Mouse (Mus musculus): ENCODE data around the gene Traf7. TPM values are rescaled to one million over a fixed set of nuclear protein-coding genes. Genes with fewer than 3 reads are reported as not detected.
A peak's percentile ranks its signal among the peaks of the same experiment; 100 is the strongest.

Traf7 gene
- polyA plus RNA-seq, 1 experiment from 2014 or later: 81.0 TPM

- Histone ChIP-seq H3K27me3 (replicated peaks; ENCODE audit: control insufficient read depth, insufficient read depth, low read length) (no peaks in the 10 kb centered on the region; the same call in 1 of the 2 replicates), H3K36me3 (ENCODE audit: control insufficient read depth, insufficient read depth, low read length) (peaks cover 9% of the 10 kb centered on the region), H3K9ac (ENCODE audit: low read depth, low read length) (0 out of 2 replicates have a peak overlapping the region, but pooled peaks have one; percentile 3), H3K9me3 (ENCODE audit: control insufficient read depth, low read length) (no peaks in the 10 kb centered on the region), H3K27ac (ENCODE audit: low read depth, low read length) (peak overlapping the region; percentile 16; the same call in 1 of the 2 replicates), H3K4me3 (ENCODE audit: low read depth, low read length) (no peak overlapping the region), H3K4me2 (peak overlapping the region; percentile 87), H3K4me1 (replicated peaks; ENCODE audit: control insufficient read depth, insufficient read depth, low read length) (peaks cover 14% of the 10 kb centered on the region)
- DNase-seq (ENCODE audit: low spot score) (no peak), ATAC-seq (replicated peaks; ENCODE audit: low FRiP score) (no peak)
- 54% methylated on average over 3 of the region's 3 CpGs for WGBS
Observed at GRCm38 (mm10) chr17:24480201-24480826, 47.4 kb downstream of the Traf7 start.

- WGBS: 28% methylated on average over 1 of the region's 1 CpGs
- Histone ChIP-seq H3K9ac (ENCODE audit: low read depth, low read length) (peak overlapping the region; percentile 39), H3K27me3 (replicated peaks; ENCODE audit: control insufficient read depth, insufficient read depth, low read length) (no peaks in the 10 kb centered on the region), H3K4me3 (ENCODE audit: low read depth, low read length) (peak overlapping the region; percentile 84), H3K4me1 (replicated peaks; ENCODE audit: control insufficient read depth, insufficient read depth, low read length) (peaks cover 13% of the 10 kb centered on the region), H3K4me2 (peak overlapping the region; percentile 87), H3K27ac (ENCODE audit: low read depth, low read length) (peak overlapping the region; percentile 64; the same call in 1 of the 2 replicates), H3K9me3 (ENCODE audit: control insufficient read depth, low read length) (no peaks in the 10 kb centered on the region), H3K36me3 (ENCODE audit: control insufficient read depth, insufficient read depth, low read length) (peaks cover 13% of the 10 kb centered on the region)
- DNase-seq (ENCODE audit: low spot score) (no peak), ATAC-seq (replicated peaks; ENCODE audit: low FRiP score) (no peak)
Observed at GRCm38 (mm10) chr17:24479431-24479830, 48.3 kb downstream of the Traf7 start.

- WGBS: under 1% methylated on average over 48 of the region's 48 CpGs
- H3K4me2 ChIP-seq: peak within 1 kb of the TSS; percentile 87
- H3K9ac ChIP-seq (ENCODE audit: low read depth, low read length): peak within 1 kb of the TSS; percentile 92
- ATAC-seq (replicated peaks; ENCODE audit: low FRiP score): peak; percentile 93
- no peaks in the 10 kb centered on the region for H3K27me3 ChIP-seq (replicated peaks; ENCODE audit: control insufficient read depth, insufficient read depth, low read length)
- peak within 1 kb of the TSS; percentile 90 for H3K27ac ChIP-seq (ENCODE audit: low read depth, low read length)
- peaks cover 13% of the 10 kb centered on the region for H3K4me1 ChIP-seq (replicated peaks; ENCODE audit: control insufficient read depth, insufficient read depth, low read length)
- DNase-seq (ENCODE audit: low spot score): peak; percentile 97
- peak within 1 kb of the TSS; percentile 84 for H3K4me3 ChIP-seq (ENCODE audit: low read depth, low read length)
- H3K9me3 ChIP-seq (ENCODE audit: control insufficient read depth, low read length): no peaks in the 10 kb centered on the region
- peaks cover 14% of the 10 kb centered on the region for H3K36me3 ChIP-seq (ENCODE audit: control insufficient read depth, insufficient read depth, low read length)
Observed at GRCm38 (mm10) chr17:24478663-24479380, 48.9 kb downstream of the Traf7 start, which contains the start of gene Mlst8. Gene Mlst8 (minus strand): TSS chr17:24479078.

GRCm38 (mm10) chr17:24477985-24478600 lies 49.6 kb downstream of the Traf7 start:
- Histone ChIP-seq H3K4me3 (ENCODE audit: low read depth, low read length) (peak overlapping the region; percentile 84), H3K4me1 (replicated peaks; ENCODE audit: control insufficient read depth, insufficient read depth, low read length) (peaks cover 14% of the 10 kb centered on the region), H3K27me3 (replicated peaks; ENCODE audit: control insufficient read depth, insufficient read depth, low read length) (no peaks in the 10 kb centered on the region), H3K9ac (ENCODE audit: low read depth, low read length) (peak overlapping the region; percentile 92), H3K27ac (ENCODE audit: low read depth, low read length) (peak overlapping the region; percentile 90; the same call in 1 of the 2 replicates), H3K4me2 (peak overlapping the region; percentile 87), H3K9me3 (ENCODE audit: control insufficient read depth, low read length) (no peaks in the 10 kb centered on the region), H3K36me3 (ENCODE audit: control insufficient read depth, insufficient read depth, low read length) (peaks cover 17% of the 10 kb centered on the region)
- no peak for DNase-seq (ENCODE audit: low spot score)
- no peak for ATAC-seq (replicated peaks; ENCODE audit: low FRiP score)
- WGBS: 54% methylated on average over 11 of the region's 11 CpGs

GRCm38 (mm10) chr17:24477053-24477984 lies 50.4 kb downstream of the Traf7 start:
- Histone ChIP-seq H3K9ac (ENCODE audit: low read depth, low read length) (peak overlapping the region; percentile 92), H3K4me1 (replicated peaks; ENCODE audit: control insufficient read depth, insufficient read depth, low read length) (peaks cover 21% of the 10 kb centered on the region), H3K9me3 (ENCODE audit: control insufficient read depth, low read length) (no peaks in the 10 kb centered on the region), H3K4me3 (ENCODE audit: low read depth, low read length) (peak overlapping the region; percentile 84), H3K36me3 (ENCODE audit: control insufficient read depth, insufficient read depth, low read length) (peaks cover 20% of the 10 kb centered on the region), H3K27me3 (replicated peaks; ENCODE audit: control insufficient read depth, insufficient read depth, low read length) (no peaks in the 10 kb centered on the region), H3K27ac (ENCODE audit: low read depth, low read length) (no peak overlapping the region), H3K4me2 (peak overlapping the region; percentile 87)
- WGBS: 91% methylated on average over 20 of the region's 20 CpGs
- DNase-seq (ENCODE audit: low spot score): no peak
- no peak for ATAC-seq (replicated peaks; ENCODE audit: low FRiP score)

GRCm38 (mm10) chr17:24476022-24476776 lies 51.5 kb downstream of the Traf7 start:
- no peaks in the 10 kb centered on the region for H3K27me3 ChIP-seq (replicated peaks; ENCODE audit: control insufficient read depth, insufficient read depth, low read length)
- H3K9ac ChIP-seq (ENCODE audit: low read depth, low read length): no peak overlapping the region
- no peak overlapping the region for H3K4me3 ChIP-seq (ENCODE audit: low read depth, low read length)
- H3K27ac ChIP-seq (ENCODE audit: low read depth, low read length): no peak overlapping the region
- WGBS: 90% methylated on average over 10 of the region's 10 CpGs
- H3K36me3 ChIP-seq (ENCODE audit: control insufficient read depth, insufficient read depth, low read length): peaks cover 24% of the 10 kb centered on the region
- peaks cover 29% of the 10 kb centered on the region for H3K4me1 ChIP-seq (replicated peaks; ENCODE audit: control insufficient read depth, insufficient read depth, low read length)
- ATAC-seq (replicated peaks; ENCODE audit: low FRiP score) (no peak), DNase-seq (ENCODE audit: low spot score) (no peak)
- H3K9me3 ChIP-seq (ENCODE audit: control insufficient read depth, low read length): no peaks in the 10 kb centered on the region
- H3K4me2 ChIP-seq: no peak overlapping the region

- Histone ChIP-seq H3K36me3 (ENCODE audit: control insufficient read depth, insufficient read depth, low read length) (peaks cover 24% of the 10 kb centered on the region), H3K4me1 (replicated peaks; ENCODE audit: control insufficient read depth, insufficient read depth, low read length) (peaks cover 29% of the 10 kb centered on the region), H3K9ac (ENCODE audit: low read depth, low read length) (no peak overlapping the region), H3K27me3 (replicated peaks; ENCODE audit: control insufficient read depth, insufficient read depth, low read length) (no peaks in the 10 kb centered on the region), H3K4me3 (ENCODE audit: low read depth, low read length) (no peak overlapping the region), H3K27ac (ENCODE audit: low read depth, low read length) (no peak overlapping the region), H3K4me2 (no peak overlapping the region), H3K9me3 (ENCODE audit: control insufficient read depth, low read length) (no peaks in the 10 kb centered on the region)
- ATAC-seq (replicated peaks; ENCODE audit: low FRiP score) (no peak), DNase-seq (ENCODE audit: low spot score) (no peak)
- WGBS: 91% methylated on average over 6 of the region's 6 CpGs
Observed at GRCm38 (mm10) chr17:24475586-24475985, 52.2 kb downstream of the Traf7 start.

All from liver, embryonic 11.5 days (tissue).